Mouse (Mus musculus): Measurements from ENCODE around the gene Uap1l1. TPM values are rescaled to one million over a fixed set of nuclear protein-coding genes. Genes with fewer than 3 reads are reported as not detected.

Gene Uap1l1
- total RNA-seq, 2 experiments from 2014 or later: 6.7 to 8.6 TPM

DNA sequence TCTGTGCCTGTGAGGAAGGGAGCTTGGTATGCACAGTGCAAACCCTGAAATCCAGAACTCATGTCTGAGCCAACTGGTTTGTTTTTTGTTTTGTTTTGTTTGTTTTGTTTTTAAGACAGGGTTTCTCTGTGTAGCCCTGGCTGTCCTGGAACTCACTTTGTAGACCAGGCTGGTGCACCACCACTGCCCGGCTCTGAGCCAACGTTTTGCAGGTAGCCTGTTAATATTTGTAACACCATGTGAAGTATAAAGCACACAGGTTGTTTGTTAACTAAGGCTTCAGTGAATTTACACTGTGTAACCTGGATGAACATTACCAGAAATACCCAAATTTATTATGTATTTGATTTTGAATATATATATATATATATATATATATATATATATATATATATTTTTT, 39.4 kb downstream of the Uap1l1 start:
- DNase-seq: no peak
- intact Hi-C loops (cut with DNase I): no loop called here

DNA sequence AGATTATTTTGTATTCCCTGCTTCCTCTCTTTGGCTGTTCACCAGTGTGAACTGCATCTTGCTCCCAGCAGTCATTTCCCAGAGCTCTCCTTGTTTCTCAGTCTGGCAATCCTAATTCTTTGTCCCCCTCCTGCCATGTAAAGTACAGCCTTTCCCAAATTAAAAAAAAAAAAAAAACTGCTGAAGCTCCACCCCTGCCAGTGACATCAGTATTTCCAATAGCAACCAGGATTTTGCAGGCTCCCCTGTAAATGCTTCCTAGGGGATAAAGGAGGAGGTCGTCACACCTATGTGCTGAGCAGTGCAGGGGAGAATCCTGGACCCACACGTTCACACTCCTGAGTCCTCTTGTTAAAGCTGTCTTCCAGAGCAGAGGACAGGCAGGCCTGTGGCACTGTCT, 45.4 kb downstream of the Uap1l1 start:
- no peak for DNase-seq
- intact Hi-C loops (cut with DNase I): no loop called here

DNA sequence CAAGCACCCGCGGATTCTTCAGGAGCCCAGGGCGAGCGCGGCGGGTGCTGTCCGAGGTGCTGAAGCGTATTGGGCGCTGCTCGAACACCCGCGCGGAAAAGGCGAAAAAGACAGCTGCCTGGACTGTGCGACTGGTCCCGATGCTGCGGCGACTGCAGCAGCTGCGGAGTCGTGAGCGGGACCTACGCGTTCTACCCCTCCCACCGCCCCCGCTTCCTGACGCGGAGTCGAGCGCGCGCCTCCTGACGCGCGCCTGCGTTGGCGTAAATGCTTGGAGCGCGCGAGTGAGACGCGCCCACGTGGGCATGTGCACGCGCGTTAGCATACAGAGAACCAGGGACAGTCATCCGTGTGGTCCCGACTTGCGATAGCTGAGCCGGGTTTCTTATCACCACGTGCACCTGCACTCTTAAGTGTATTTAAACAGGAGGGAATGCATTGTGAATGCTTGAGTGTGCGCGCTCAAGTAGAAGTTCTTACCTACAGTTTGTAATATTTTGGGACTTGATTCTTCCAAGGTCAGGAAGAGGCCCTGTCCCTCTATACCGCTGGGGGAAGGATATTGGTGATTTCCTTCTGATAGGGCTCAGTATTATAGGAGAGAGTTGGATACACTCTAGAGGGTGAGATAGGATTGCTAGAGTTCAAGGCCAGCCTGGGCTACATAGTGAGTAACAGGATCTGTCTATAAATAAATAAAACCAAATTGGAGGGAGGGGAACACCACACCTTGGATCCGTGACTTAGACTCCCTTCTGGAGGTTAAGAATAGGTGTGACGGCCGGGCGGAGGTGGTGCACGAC, 46.3 kb downstream of the Uap1l1 start, which contains the start of gene Grin1:
Grin1 (minus strand) TSS at position 217 of the 803 bp plus-strand sequence.
- DNase-seq: peak; percentile 54 to 62
- intact Hi-C loops (cut with DNase I): no loop called here

DNA sequence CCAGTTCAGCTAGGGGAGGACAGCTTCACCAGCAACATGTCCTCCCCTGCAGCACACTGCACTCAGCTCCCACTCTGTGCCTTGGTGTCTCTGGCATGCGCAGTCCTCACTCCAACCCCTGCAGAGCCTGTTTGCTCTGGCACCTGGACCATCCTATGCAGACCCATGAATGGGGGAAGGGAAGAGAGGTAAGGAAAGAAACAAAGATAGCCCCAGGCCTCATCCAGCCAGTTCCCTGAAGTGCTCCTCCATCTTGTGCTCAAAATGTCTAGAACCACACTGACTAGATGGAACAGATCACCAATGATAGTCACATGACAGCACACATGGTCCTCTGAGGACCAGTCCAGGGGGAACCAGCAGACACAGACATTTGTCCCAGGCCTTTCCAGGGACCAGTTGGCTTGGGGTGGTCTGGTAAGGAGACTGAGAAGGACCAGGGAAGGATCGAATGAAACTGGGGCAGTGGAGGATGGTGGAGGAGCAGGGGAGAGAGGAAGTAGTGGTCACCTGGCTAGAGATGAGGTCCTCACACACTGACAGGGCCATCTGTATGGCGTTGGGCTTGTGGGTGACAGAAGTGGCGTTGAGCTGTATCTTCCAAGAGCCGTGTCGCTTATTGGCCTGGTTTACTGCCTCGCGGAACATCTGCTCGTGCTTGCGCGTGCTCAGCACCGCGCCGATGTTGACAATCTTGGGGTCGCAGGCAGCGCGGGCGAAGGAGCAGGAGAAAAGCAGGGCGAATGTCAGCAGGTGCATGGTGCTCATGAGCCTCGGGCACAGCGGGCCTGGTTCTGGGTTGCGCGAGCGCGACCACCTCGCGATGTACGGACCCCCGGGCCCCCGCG, 47.1 kb downstream of the Uap1l1 start:
- DNase-seq: no peak
- intact Hi-C loops (cut with DNase I): no loop called here

DNA sequence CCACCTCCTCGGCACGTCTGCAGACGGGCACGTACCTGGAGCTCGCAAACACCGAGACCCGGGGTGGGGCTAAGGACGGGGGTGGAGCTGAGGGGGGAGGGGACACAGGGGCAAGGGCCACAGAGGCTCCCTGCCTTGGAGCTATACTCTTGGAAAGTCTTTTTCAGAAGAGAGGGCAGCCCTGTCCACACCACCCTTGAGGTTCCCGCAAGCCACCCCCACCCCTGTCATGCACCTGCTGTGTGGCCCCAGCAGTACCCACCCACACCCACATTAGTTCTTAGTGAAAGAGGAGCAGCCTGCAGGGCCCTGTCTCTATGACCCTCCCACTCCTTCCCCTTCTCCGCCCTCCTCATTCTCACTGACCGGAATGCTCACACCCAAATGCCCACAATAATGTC, 54.0 kb downstream of the Uap1l1 start:
- DNase-seq: no peak
- intact Hi-C loops (cut with DNase I): no loop called here

DNA sequence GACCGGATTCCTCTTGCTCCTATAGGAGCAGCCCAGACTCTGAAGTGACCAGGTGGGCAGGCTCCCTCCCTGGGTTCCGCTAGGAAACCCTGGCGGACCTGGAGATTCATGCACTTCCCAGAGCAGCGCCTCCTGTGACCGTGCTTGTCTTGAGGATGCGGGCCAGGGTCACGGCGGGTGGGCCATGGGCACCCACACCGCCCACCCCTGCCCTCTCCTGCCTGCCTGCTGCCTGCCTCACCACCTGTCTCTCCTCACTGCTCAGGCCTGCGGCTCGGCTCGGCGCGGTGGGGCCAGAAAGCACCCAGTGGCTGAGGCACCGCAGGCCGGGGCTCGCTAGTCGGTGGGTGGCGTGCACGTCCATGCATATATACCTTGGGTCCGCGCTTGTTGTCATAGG, 54.5 kb downstream of the Uap1l1 start:
- no peak for DNase-seq

DNA sequence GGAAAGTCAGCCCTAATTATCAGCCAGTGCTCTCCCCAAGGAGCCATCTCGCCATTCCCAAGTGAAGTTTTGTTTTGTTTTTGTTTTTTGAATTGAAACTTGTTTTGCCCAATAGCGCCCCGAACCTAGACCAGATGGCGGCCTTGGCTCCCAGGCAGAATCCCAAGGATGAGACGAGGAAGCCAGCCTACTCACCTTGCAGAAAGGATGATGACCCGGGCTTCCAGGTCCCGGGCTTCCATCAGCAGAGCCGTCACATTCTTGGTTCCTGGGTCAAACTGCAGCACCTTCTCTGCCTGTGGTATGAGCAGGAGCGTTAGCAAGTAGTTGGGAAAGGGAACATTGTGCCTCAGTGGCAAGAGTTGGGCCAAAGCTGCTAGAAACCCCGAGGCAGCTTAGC, 55.3 kb downstream of the Uap1l1 start:
- intact Hi-C loops (cut with DNase I): no loop called here

More for the DNA sequence above, 54.5 kb downstream of the Uap1l1 start:
- intact Hi-C loops (cut with DNase I): no loop called here

More for the DNA sequence above, 55.3 kb downstream of the Uap1l1 start:
- no peak for DNase-seq

Other genes with a start within 250 kb of the Uap1l1 start
- 10 to 100 TPM in 1 of 2 experiments, 1 to 10 TPM in 1; 9.7 to 12.0 TPM for gene Nrarp, start 184.9 kb downstream of the Uap1l1 start, total RNA-seq (2021)
- gene Tor4a, start 168.8 kb downstream of the Uap1l1 start, total RNA-seq (2021): 1 to 10 TPM; 4.0 to 5.2 TPM
- 10 to 100 TPM; 38.7 to 39.9 TPM for gene Nelfb, start 154.2 kb downstream of the Uap1l1 start, total RNA-seq (2021)
- not detected for gene Stpg3, start 151.0 kb downstream of the Uap1l1 start, total RNA-seq (2021)
- not detected for gene Fam166a, start 146.9 kb downstream of the Uap1l1 start, total RNA-seq (2021)
- 100 to 1,000 TPM; 240 to 254 TPM for gene Tubb4b, start 141.0 kb downstream of the Uap1l1 start, total RNA-seq (2021)
- not detected for gene Slc34a3, start 131.3 kb downstream of the Uap1l1 start, total RNA-seq (2021)
- not detected for gene Rnf224, start 128.9 kb downstream of the Uap1l1 start, total RNA-seq (2021)
- gene Rnf208, start 123.4 kb downstream of the Uap1l1 start, total RNA-seq (2021): under 1 TPM; 0.27 to 0.44 TPM
- not detected for gene Cysrt1, start 123.2 kb downstream of the Uap1l1 start, total RNA-seq (2021)
- gene AL732309.1, start 118.8 kb downstream of the Uap1l1 start, total RNA-seq (2021): 1 to 10 TPM; 1.2 to 2.2 TPM
- 10 to 100 TPM; 13.4 to 15.1 TPM for gene Tmem203, start 110.2 kb downstream of the Uap1l1 start, total RNA-seq (2021)
- gene Tprn, start 103.1 kb downstream of the Uap1l1 start, total RNA-seq (2021): 1 to 10 TPM; 4.8 to 8.6 TPM
- 10 to 100 TPM; 37.4 to 44.0 TPM for gene Ssna1, start 93.2 kb downstream of the Uap1l1 start, total RNA-seq (2021)
- gene Anapc2, start 93.2 kb downstream of the Uap1l1 start, total RNA-seq (2021): 10 to 100 TPM; 38.6 to 39.1 TPM
- gene Tmem210, start 77.5 kb downstream of the Uap1l1 start, total RNA-seq (2021): not detected
- gene Lrrc26, start 75.8 kb downstream of the Uap1l1 start, total RNA-seq (2021): not detected
- not detected for gene Grin1, start 46.5 kb downstream of the Uap1l1 start, total RNA-seq (2021)
- gene Man1b1, start 33.3 kb downstream of the Uap1l1 start, total RNA-seq (2021): 10 to 100 TPM; 21.9 to 23.2 TPM
- 1 to 10 TPM; 3.4 to 3.7 TPM for gene Dpp7, start 9.3 kb downstream of the Uap1l1 start, total RNA-seq (2021)
- gene Sapcd2, start 6.6 kb upstream of the Uap1l1 start, total RNA-seq (2021): under 1 TPM; 0.46 to 0.56 TPM
- gene Entpd2, start 30.2 kb upstream of the Uap1l1 start, total RNA-seq (2021): 10 to 100 TPM; 14.5 to 15.4 TPM
- gene Npdc1, start 33.7 kb upstream of the Uap1l1 start, total RNA-seq (2021): 10 to 100 TPM; 27.3 to 27.8 TPM
- gene Fut7, start 57.6 kb upstream of the Uap1l1 start, total RNA-seq (2021): under 1 TPM; 0.27 to 0.36 TPM
- 10 to 100 TPM; 35.5 to 39.9 TPM for gene Abca2, start 63.0 kb upstream of the Uap1l1 start, total RNA-seq (2021)
- gene Clic3, start 91.2 kb upstream of the Uap1l1 start, total RNA-seq (2021): 1 to 10 TPM; 1.2 to 1.6 TPM
- 10 to 100 TPM; 23.0 to 23.4 TPM for gene Paxx, start 95.4 kb upstream of the Uap1l1 start, total RNA-seq (2021)
- gene Ptgds, start 104.4 kb upstream of the Uap1l1 start, total RNA-seq (2021): 100 to 1,000 TPM; 189 to 202 TPM
- gene Lcn12, start 128.2 kb upstream of the Uap1l1 start, total RNA-seq (2021): not detected
- 10 to 100 TPM; 82.7 to 92.8 TPM for gene Fbxw5, start 135.1 kb upstream of the Uap1l1 start, total RNA-seq (2021)
- 1 to 10 TPM; 1.5 to 1.6 TPM for gene C8g, start 136.0 kb upstream of the Uap1l1 start, total RNA-seq (2021)
- gene Traf2, start 181.3 kb upstream of the Uap1l1 start, total RNA-seq (2021): 10 to 100 TPM; 14.3 to 14.6 TPM
- gene Edf1, start 192.2 kb upstream of the Uap1l1 start, total RNA-seq (2021): 100 to 1,000 TPM; 215 to 227 TPM
- gene Mamdc4, start 209.2 kb upstream of the Uap1l1 start, total RNA-seq (2021): 1 to 10 TPM in 1 of 2 experiments, under 1 TPM in 1; 0.65 to 2.5 TPM
- gene Phpt1, start 209.5 kb upstream of the Uap1l1 start, total RNA-seq (2021): 10 to 100 TPM; 64.1 to 67.4 TPM
- under 1 TPM; 0.08 TPM for gene Ajm1, start 216.1 kb upstream of the Uap1l1 start, total RNA-seq (2021)
- 10 to 100 TPM; 60.9 to 62.5 TPM for gene Rabl6, start 242.8 kb upstream of the Uap1l1 start, total RNA-seq (2021)